In genomic region chr9:118871089-118871488, GRCm38 (mm10) we compare ENCODE assay signal across 8 mouse cellular contexts. TPM values are rescaled to one million over a fixed set of nuclear protein-coding genes. Genes with fewer than 3 reads are reported as not detected.
A peak's percentile ranks its signal among the peaks of the same experiment; 100 is the strongest.
DNase-seq lines count a peak whose midpoint lies in the region; ATAC-seq and TF ChIP-seq lines count a peak whose summit lies in the region.

No protein-coding gene starts in this region.

- H3K27me3 ChIP-seq in neural tube, embryonic 11.5 days (ENCODE audit: control insufficient read depth, insufficient read depth, low read length) = no peaks in the 10 kb centered on the region

- no peak overlapping the region for H3K27ac ChIP-seq in cortical plate, adult 2 months (ENCODE audit: insufficient read depth, low read length)
- H3K27ac ChIP-seq in neural tube, embryonic 11.5 days (ENCODE audit: low read depth, low read length) = no peak overlapping the region

- no peak for ATAC-seq in neural tube, embryonic 11.5 days (ENCODE audit: insufficient read depth, low FRiP score, low TSS enrichment)
- ATAC-seq in erythroblast, adult 5-6 weeks (replicated peaks; ENCODE audit: low FRiP score, poor library complexity, severe bottlenecking) = no peak; the same call in 1 of the 2 replicates

- no peak overlapping the region for H3K4me2 ChIP-seq in neural tube, embryonic 11.5 days (ENCODE audit: low read depth)

- no peaks in the 10 kb centered on the region for H3K36me3 ChIP-seq in neural tube, embryonic 11.5 days (ENCODE audit: control insufficient read depth, insufficient read depth, low read length)

- peak; percentile 74 for TF ChIP-seq CTCF in cortical plate, adult 2 months (IDR thresholded peaks at IDR 0.05; ENCODE audit: extremely low read depth, insufficient read depth, low read length)

- DNase-seq in gastrocnemius, adult 18-20 months (ENCODE audit: low spot score) = peak; percentile 64
- no peak for DNase-seq in gastrocnemius, postnatal 25 days
- DNase-seq in ovary, postnatal 14 days (ENCODE audit: low spot score) = peak; percentile 45
- DNase-seq in ovary, postnatal 10 days (ENCODE audit: low spot score) = no peak
- DNase-seq in layer of hippocampus, postnatal 10 days (ENCODE audit: low spot score in 2 of 2) = peak; percentile 63 to 76
- peak; percentile 42 for DNase-seq in neural tube, embryonic 11.5 days (ENCODE audit: low spot score)

- H3K4me3 ChIP-seq in cortical plate, adult 2 months (ENCODE audit: insufficient read depth, low read length) = no peak overlapping the region
- H3K4me3 ChIP-seq in neural tube, embryonic 11.5 days (ENCODE audit: low read depth, low read length) = no peak overlapping the region

- H3K4me1 ChIP-seq in cortical plate, adult 2 months (ENCODE audit: control insufficient read depth, insufficient read depth, low read length) = no peaks in the 10 kb centered on the region
- no peaks in the 10 kb centered on the region for H3K4me1 ChIP-seq in neural tube, embryonic 11.5 days (ENCODE audit: control insufficient read depth, insufficient read depth, low read length)

- no peak for TF ChIP-seq POLR2A in cortical plate, adult 2 months (IDR thresholded peaks at IDR 0.05; ENCODE audit: extremely low read depth, insufficient read depth, low read length)

- no peaks in the 10 kb centered on the region for H3K9me3 ChIP-seq in neural tube, embryonic 11.5 days (ENCODE audit: control insufficient read depth, low read length)

- 61% methylated on average over 4 of the region's 4 CpGs for WGBS in neural tube, embryonic 11.5 days

- no peak overlapping the region for H3K9ac ChIP-seq in neural tube, embryonic 11.5 days (ENCODE audit: low read length)

RNA-seq across cellular contexts. Expression of gene Ctdspl, which starts 55.2 kb away (rescaled TPM):
- 1 to 10 TPM; 3.0 to 3.7 TPM for total RNA-seq in gastrocnemius, adult 18-20 months (2021)
- 1 to 10 TPM; 5.5 to 8.6 TPM for total RNA-seq in gastrocnemius, postnatal 25 days (2021)
- polyA plus RNA-seq in cortical plate, adult 2 months (2012; rRNA removed) = 30.3 and 35.1 TPM in 2 replicates
- total RNA-seq in layer of hippocampus, postnatal 10 days (2021) = 10 to 100 TPM; 17.0 to 19.0 TPM
- 8.0 and 8.6 TPM in 2 replicates for polyA plus RNA-seq in neural tube, embryonic 11.5 days (2014; fragmentation: Nextera tagmentation; extraction: Ambion mirVana)
- 4.0 and 5.2 TPM in 2 replicates for total RNA-seq in erythroblast, adult 5-6 weeks (2015; ENCODE audit: low replicate concordance)
- 2.1 and 2.5 TPM in 2 replicates for total RNA-seq in erythroblast, adult 5-6 weeks (2017; ENCODE audit: low replicate concordance)

Comparison
In these comparisons a context has a peak if more than half of its experiments do, and no peak if none do; other contexts are left out.
1. DNase-seq: peak in gastrocnemius, adult 18-20 months (single experiment), ovary, postnatal 14 days (single experiment), layer of hippocampus, postnatal 10 days (2 of 2) and neural tube, embryonic 11.5 days (single experiment); none in gastrocnemius, postnatal 25 days (single experiment) and ovary, postnatal 10 days (single experiment).